Comparison of ENCODE assay signal across 7 mouse cellular contexts in genomic region chr15:103257790-103258728, GRCm38 (mm10). TPM values are rescaled to one million over a fixed set of nuclear protein-coding genes. Genes with fewer than 3 reads are reported as not detected.
DNase-seq lines count a peak whose midpoint lies in the region; ATAC-seq and TF ChIP-seq lines count a peak whose summit lies in the region.

TSS of gene Nfe2 (minus strand) at chr15:103258403.

- WGBS in heart, adult 2 months, result 7% methylated on average over 15 of the region's 15 CpGs
- WGBS in lung, embryonic 16.5 days, result 10% methylated on average over 15 of the region's 15 CpGs

- peak; percentile 71; the same call in 1 of the 2 replicates for TF ChIP-seq EP300 in heart, adult 2 months (IDR thresholded peaks at IDR 0.05; ENCODE audit: insufficient read depth, low read depth, low read length)

- peak within 1 kb of the TSS; percentile 1 for H3K9ac ChIP-seq in heart, adult 2 months (ENCODE audit: low read depth, low read length)
- peak within 1 kb of the TSS; percentile 19; the same call in 1 of the 2 replicates for H3K9ac ChIP-seq in lung, embryonic 16.5 days (ENCODE audit: low read length)

- no peaks in the 10 kb centered on the region for H3K79me2 ChIP-seq in heart, adult 2 months (replicated peaks; ENCODE audit: control insufficient read depth, insufficient read depth, low read length)

- peak within 1 kb of the TSS; percentile 50 for H3K4me2 ChIP-seq in lung, embryonic 16.5 days (ENCODE audit: low read depth, low read length)

- intact Hi-C loops in heart, adult 2 months (cut with DNase I), result no loop called here

- peak; percentile 88 for ATAC-seq in lung, embryonic 16.5 days (ENCODE audit: low read depth)

- DNase-seq in Muller cell, postnatal 12 days (ENCODE audit: inconsistent ontology term), result peak; percentile 64
- peak; percentile 78 to 88 for DNase-seq in heart, adult 2 months
- peak; percentile 52 for DNase-seq in kidney, adult 18-20 months
- DNase-seq in ovary, postnatal 36 days (ENCODE audit: low spot score), result peak; percentile 62
- DNase-seq in right cerebral cortex, adult 18-20 months, result no peak

- TF ChIP-seq POLR2A in heart, adult 2 months (IDR thresholded peaks at IDR 0.05; ENCODE audit: insufficient read depth, low read depth, low read length), result no peak; the same call in 1 of the 2 replicates

- no peak within 1 kb of the TSS for H3K27ac ChIP-seq in brown adipose tissue, adult 24 weeks (replicated peaks; ENCODE audit: low read depth, low read length)
- peak within 1 kb of the TSS; percentile 62 for H3K27ac ChIP-seq in heart, adult 2 months
- no peak within 1 kb of the TSS for H3K27ac ChIP-seq in lung, embryonic 16.5 days (ENCODE audit: low read length)

- H3K9me3 ChIP-seq in lung, embryonic 16.5 days (ENCODE audit: control insufficient read depth, low read length), result no peaks in the 10 kb centered on the region

- peak within 1 kb of the TSS; percentile 13; the same call in 1 of the 2 replicates for H3K4me3 ChIP-seq in brown adipose tissue, adult 24 weeks (ENCODE audit: insufficient read depth, low read depth, low read length)
- peak within 1 kb of the TSS; percentile 17 for H3K4me3 ChIP-seq in heart, adult 2 months
- peak within 1 kb of the TSS; percentile 17 for H3K4me3 ChIP-seq in lung, embryonic 16.5 days (ENCODE audit: low read length)

- H3K27me3 ChIP-seq in heart, adult 2 months (ENCODE audit: control insufficient read depth, insufficient read depth, low read length), result no peaks in the 10 kb centered on the region
- peaks cover 3% of the 10 kb centered on the region; the same call in 1 of the 2 replicates for H3K27me3 ChIP-seq in lung, embryonic 16.5 days (ENCODE audit: control insufficient read depth, insufficient read depth, low read depth, low read length)

- peaks cover 5% of the 10 kb centered on the region; the same call in 1 of the 2 replicates for H3K4me1 ChIP-seq in brown adipose tissue, adult 24 weeks (ENCODE audit: control insufficient read depth, insufficient read depth, insufficient read length, low read length)
- peaks cover 4% of the 10 kb centered on the region for H3K4me1 ChIP-seq in heart, adult 2 months (ENCODE audit: control insufficient read depth, insufficient read depth, low read length)
- peaks cover 15% of the 10 kb centered on the region for H3K4me1 ChIP-seq in lung, embryonic 16.5 days (replicated peaks; ENCODE audit: control insufficient read depth, insufficient read depth, low read length)

- TF ChIP-seq CTCF in heart, adult 2 months (IDR thresholded peaks at IDR 0.05), result peak; percentile 20

- no peaks in the 10 kb centered on the region for H3K36me3 ChIP-seq in heart, adult 2 months (ENCODE audit: control insufficient read depth, insufficient read depth, low read length)
- no peaks in the 10 kb centered on the region for H3K36me3 ChIP-seq in lung, embryonic 16.5 days (ENCODE audit: control insufficient read depth, insufficient read depth, low read length)

RNA-seq across cellular contexts. Expression of gene Nfe2, which starts in this region (rescaled TPM):
- polyA plus RNA-seq in brown adipose tissue, adult 24 weeks (2012; ENCODE audit: insufficient read depth, insufficient read length, missing spikeins), result not detected in 2 replicates
- 1 to 10 TPM in 1 of 2 experiments, under 1 TPM in 1; 0.86 to 2.0 TPM for total RNA-seq in heart, adult 2 months (2021)
- polyA plus RNA-seq in heart, adult 2 months (2012; rRNA removed), result 1.6 and 1.9 TPM in 2 replicates
- polyA plus RNA-seq in lung, embryonic 16.5 days (2015; fragmentation: Nextera tagmentation; extraction: Ambion mirVana), result 4.3 and 6.9 TPM in 2 replicates
